Mouse (Mus musculus) kidney, embryonic 14.5 days (tissue): ENCODE results near the gene Farp1. TPM values are rescaled to one million over a fixed set of nuclear protein-coding genes. Genes with fewer than 3 reads are reported as not detected.
"Not testable (repeated sequence)": the region's sequence is repeated elsewhere in the genome, so short reads cannot be mapped to it uniquely, and the experiment has no call there.

Experiments used
- ATAC-seq: fragments of 200-750 bp; cut with Nextera tagmentation; 2 replicates; pipeline ENCODE4 v1.8.0; 2017; ENCODE audit warnings: moderate number of reproducible peaks, mild to moderate bottlenecking, moderate TSS enrichment, moderate library complexity; ENCODE audit not compliant: low FRiP score, low TSS enrichment
- H3K27ac ChIP-seq: fragments of 300-500 bp; sonication (generic); 2 replicates; pipeline ENCODE4 v1.5.1; 2014; ENCODE audit warnings: low read depth, mild to moderate bottlenecking, low read length, moderate library complexity, mixed read lengths
- H3K27me3 ChIP-seq: fragments of 300-500 bp; sonication (generic); 2 replicates; pipeline ENCODE4 v1.6.1; 2014; ENCODE audit warnings: mild to moderate bottlenecking, low read length; ENCODE audit not compliant: control insufficient read depth, insufficient read depth
- H3K36me3 ChIP-seq: fragments of 300-500 bp; sonication (generic); 2 replicates; pipeline ENCODE4 v1.6.1; 2014; ENCODE audit warnings: low read length, mixed read lengths; ENCODE audit not compliant: control insufficient read depth, insufficient read depth
- H3K4me1 ChIP-seq: fragments of 300-500 bp; sonication (generic); 2 replicates; pipeline ENCODE4 v1.6.1; 2014; ENCODE audit warnings: low read length, mixed read lengths; ENCODE audit not compliant: control insufficient read depth, insufficient read depth
- H3K4me2 ChIP-seq: fragments of 300-500 bp; sonication (generic); replicated peaks from 2 replicates; pipeline ENCODE4 v1.6.1; 2014; ENCODE audit warnings: low read depth, mild to moderate bottlenecking, low read length
- H3K4me3 ChIP-seq: fragments of 300-500 bp; sonication (generic); 2 replicates; pipeline ENCODE4 v1.5.1; 2014; ENCODE audit warnings: mild to moderate bottlenecking, low read length
- H3K9ac ChIP-seq: fragments of 300-500 bp; sonication (generic); 2 replicates; pipeline ENCODE4 v1.6.1; 2014; ENCODE audit warnings: low read depth, mild to moderate bottlenecking, low read length, moderate library complexity
- H3K9me3 ChIP-seq: fragments of 300-500 bp; sonication (generic); 2 replicates; pipeline ENCODE4 v1.6.1; 2016; ENCODE audit warnings: low read length; ENCODE audit not compliant: control insufficient read depth
- WGBS: fragments of 180-500 bp; shearing (Covaris S2); extraction: QIAGEN DNeasy Blood & Tissue Kit; methylation state at CpG from one replicate; pipeline ENCODE4 v1.1.7; 2014; 5-methylcytosine and 5-hydroxymethylcytosine counted together
- polyA plus RNA-seq: library from polyadenylated mRNA; unstranded; fragments of >200 nt; fragmentation: Nextera tagmentation; extraction: Ambion mirVana; gene quantifications from 2 replicates; pipeline ENCODE4 v1.2.1, GENCODE M21; 2014

Farp1 gene
- polyA plus RNA-seq, 1 experiment from 2014 or later = 43.3 TPM

- H3K4me1 ChIP-seq = peaks cover 22% of the 10 kb centered on the region
- no peak overlapping the region for H3K4me3 ChIP-seq
- WGBS = 76% methylated on average over 6 of the region's 6 CpGs
- no peak overlapping the region for H3K27ac ChIP-seq
- no peaks in the 10 kb centered on the region for H3K27me3 ChIP-seq
- no peak overlapping the region for H3K4me2 ChIP-seq
- no peaks in the 10 kb centered on the region for H3K9me3 ChIP-seq
- H3K36me3 ChIP-seq = peaks cover 12% of the 10 kb centered on the region; the same call in 1 of the 2 replicates
- ATAC-seq = no peak
- H3K9ac ChIP-seq = no peak overlapping the region
These were observed 12.8 kb downstream of the Farp1 start for GRCm38 (mm10) chr14:121047780-121048179.

GRCm38 (mm10) chr14:121051002-121051401, 16.0 kb downstream of the Farp1 start:
- Histone ChIP-seq H3K4me1 (peaks cover 45% of the 10 kb centered on the region), H3K27ac (0 out of 2 replicates have a peak overlapping the region, but pooled peaks have one; percentile 5), H3K36me3 (peaks cover 12% of the 10 kb centered on the region; the same call in 1 of the 2 replicates)
- H3K9ac ChIP-seq, H3K4me2 ChIP-seq, H3K4me3 ChIP-seq, H3K27me3 ChIP-seq, H3K9me3 ChIP-seq, ATAC-seq: not testable (repeated sequence)
- WGBS = 87% methylated on average over 3 of the region's 4 CpGs

GRCm38 (mm10) chr14:121053020-121053518, 18.1 kb downstream of the Farp1 start:
- WGBS = under 1% methylated on average over 5 of the region's 5 CpGs
- Histone ChIP-seq H3K36me3 (peaks cover 4% of the 10 kb centered on the region; the same call in 1 of the 2 replicates), H3K27ac (peak overlapping the region; percentile 83), H3K4me3 (no peak overlapping the region), H3K4me1 (peaks cover 45% of the 10 kb centered on the region), H3K9ac (no peak overlapping the region; the same call in 1 of the 2 replicates), H3K9me3 (no peaks in the 10 kb centered on the region), H3K4me2 (peak overlapping the region; percentile 21), H3K27me3 (no peaks in the 10 kb centered on the region)
- peak; percentile 86 for ATAC-seq

- Histone ChIP-seq H3K9ac (0 out of 2 replicates have a peak overlapping the region, but pooled peaks have one; percentile 8), H3K4me3 (no peak overlapping the region), H3K4me2 (no peak overlapping the region), H3K27ac (peak overlapping the region; percentile 83; the same call in 1 of the 2 replicates), H3K27me3 (no peaks in the 10 kb centered on the region), H3K4me1 (peaks cover 48% of the 10 kb centered on the region), H3K9me3 (no peaks in the 10 kb centered on the region), H3K36me3 (peaks cover 3% of the 10 kb centered on the region; the same call in 1 of the 2 replicates)
- ATAC-seq = no peak
- WGBS = 59% methylated on average over 5 of the region's 5 CpGs
These were observed 19.1 kb downstream of the Farp1 start for GRCm38 (mm10) chr14:121054062-121054461.

GRCm38 (mm10) chr14:121057750-121058149, 22.8 kb downstream of the Farp1 start:
- ATAC-seq = no peak
- H3K36me3 ChIP-seq = peaks cover 3% of the 10 kb centered on the region; the same call in 1 of the 2 replicates
- H3K4me3 ChIP-seq = no peak overlapping the region
- WGBS = 98% methylated on average over 5 of the region's 5 CpGs
- no peak overlapping the region for H3K27ac ChIP-seq
- no peak overlapping the region for H3K4me2 ChIP-seq
- peaks cover 67% of the 10 kb centered on the region for H3K4me1 ChIP-seq
- H3K9me3 ChIP-seq = no peaks in the 10 kb centered on the region
- H3K27me3 ChIP-seq = no peaks in the 10 kb centered on the region
- no peak overlapping the region for H3K9ac ChIP-seq

- no peaks in the 10 kb centered on the region for H3K9me3 ChIP-seq
- H3K4me1 ChIP-seq = peaks cover 64% of the 10 kb centered on the region
- no peak overlapping the region for H3K9ac ChIP-seq
- no peak overlapping the region for H3K4me2 ChIP-seq
- H3K4me3 ChIP-seq = no peak overlapping the region
- ATAC-seq = no peak
- WGBS = 91% methylated on average over 1 of the region's 1 CpGs
- peaks cover 3% of the 10 kb centered on the region; the same call in 1 of the 2 replicates for H3K36me3 ChIP-seq
- no peak overlapping the region for H3K27ac ChIP-seq
- H3K27me3 ChIP-seq = no peaks in the 10 kb centered on the region
These were observed 23.5 kb downstream of the Farp1 start for GRCm38 (mm10) chr14:121058481-121058880.

GRCm38 (mm10) chr14:121059266-121059665, 24.3 kb downstream of the Farp1 start:
- H3K27ac ChIP-seq = no peak overlapping the region
- H3K4me1 ChIP-seq = peaks cover 56% of the 10 kb centered on the region
- peaks cover 3% of the 10 kb centered on the region; the same call in 1 of the 2 replicates for H3K36me3 ChIP-seq
- no peaks in the 10 kb centered on the region for H3K9me3 ChIP-seq
- H3K4me2 ChIP-seq = no peak overlapping the region
- H3K4me3 ChIP-seq = no peak overlapping the region
- 34% methylated on average over 10 of the region's 10 CpGs for WGBS
- no peaks in the 10 kb centered on the region for H3K27me3 ChIP-seq
- H3K9ac ChIP-seq = no peak overlapping the region
- ATAC-seq = 0 out of 2 replicates have a peak, but pooled peaks have one; percentile 16

GRCm38 (mm10) chr14:121060484-121060883, 25.5 kb downstream of the Farp1 start:
- WGBS = 67% methylated on average over 11 of the region's 11 CpGs
- peaks cover 46% of the 10 kb centered on the region for H3K4me1 ChIP-seq
- no peak overlapping the region for H3K9ac ChIP-seq
- H3K27ac ChIP-seq = no peak overlapping the region
- H3K9me3 ChIP-seq = no peaks in the 10 kb centered on the region
- ATAC-seq = no peak
- no peak overlapping the region for H3K4me3 ChIP-seq
- H3K4me2 ChIP-seq = no peak overlapping the region
- H3K36me3 ChIP-seq = peaks cover 3% of the 10 kb centered on the region; the same call in 1 of the 2 replicates
- H3K27me3 ChIP-seq = no peaks in the 10 kb centered on the region

- H3K4me1 ChIP-seq = peaks cover 38% of the 10 kb centered on the region
- no peak for ATAC-seq
- H3K4me2 ChIP-seq = no peak overlapping the region
- H3K4me3 ChIP-seq = no peak overlapping the region
- peaks cover 5% of the 10 kb centered on the region; the same call in 1 of the 2 replicates for H3K9me3 ChIP-seq
- peaks cover 3% of the 10 kb centered on the region; the same call in 1 of the 2 replicates for H3K36me3 ChIP-seq
- WGBS = 54% methylated on average over 4 of the region's 4 CpGs
- H3K27me3 ChIP-seq = no peaks in the 10 kb centered on the region
- H3K9ac ChIP-seq = no peak overlapping the region
- H3K27ac ChIP-seq = peak overlapping the region; percentile 42; the same call in 1 of the 2 replicates
These were observed 26.7 kb downstream of the Farp1 start for GRCm38 (mm10) chr14:121061686-121062085.
